Mouse (Mus musculus) inflammation-experienced regulatory T-cells, adult 6 months (primary cell): ENCODE data around the gene Slc4a5. TPM values are rescaled to one million over a fixed set of nuclear protein-coding genes. Genes with fewer than 3 reads are reported as not detected.

Experiments
- ATAC-seq: one replicate; pipeline ENCODE4 v1.8.0; 2017
- polyA plus RNA-seq, 3 experiments: library from polyadenylated mRNA; unstranded; fragments of 100-300 nt; shearing (Covaris generic); gene quantifications; one replicate each; pipeline ENCODE4 v1.2.1; 2017

The Slc4a5 gene
- polyA plus RNA-seq, 3 experiments from 2014 or later = 0.49 to 0.59 TPM; not detected in 1

DNA sequence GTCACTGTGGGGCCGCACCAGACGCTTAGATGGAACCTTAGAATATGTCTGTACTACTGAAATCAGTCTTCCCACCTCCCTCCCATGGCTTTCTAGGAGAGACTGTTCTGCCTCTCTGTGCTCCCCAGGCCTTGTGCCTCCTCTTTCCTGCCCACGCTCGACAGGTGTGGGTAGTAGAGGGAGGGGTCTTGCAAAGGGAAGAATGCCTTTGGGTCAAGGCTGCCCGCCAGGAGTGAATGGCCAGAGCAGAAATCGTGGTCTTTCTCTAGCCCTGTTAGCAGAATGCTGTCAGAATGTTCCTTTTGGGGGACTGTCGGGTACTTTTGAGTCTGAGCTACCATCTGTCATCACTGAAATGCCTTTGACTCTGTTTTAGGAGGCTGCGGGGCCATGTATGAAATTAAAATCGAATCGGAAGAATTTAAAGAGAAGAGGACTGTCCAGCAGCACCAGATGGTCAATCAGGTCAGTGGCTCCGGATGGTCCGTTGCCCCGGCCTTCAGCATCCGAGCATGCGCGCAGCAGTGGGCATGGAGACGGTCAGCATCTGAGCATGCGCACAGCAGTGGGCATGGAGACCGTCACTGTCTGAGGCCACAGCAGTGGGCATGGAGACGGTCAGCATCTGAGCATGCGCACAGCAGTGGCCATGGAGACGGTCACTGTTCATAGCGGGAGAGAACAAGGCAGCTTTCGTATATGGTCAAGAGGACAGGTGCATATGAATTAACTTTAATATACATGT lies 133.2 kb downstream of the Slc4a5 start:
- no peak for ATAC-seq

Other genes with a start within 250 kb of the Slc4a5 start
- 10 to 100 TPM; 23.6 to 36.1 (median 30.4) TPM for gene Dok1, start 186.4 kb upstream of the Slc4a5 start, polyA plus RNA-seq
- gene Loxl3, start 185.7 kb upstream of the Slc4a5 start, polyA plus RNA-seq = not detected
- 100 to 1,000 TPM; 423 to 474 (median 448) TPM for gene Aup1, start 165.3 kb upstream of the Slc4a5 start, polyA plus RNA-seq
- 10 to 100 TPM; 23.5 to 29.2 (median 28.4) TPM for gene Htra2, start 164.6 kb upstream of the Slc4a5 start, polyA plus RNA-seq
- gene Dqx1, start 162.0 kb upstream of the Slc4a5 start, polyA plus RNA-seq = 1 to 10 TPM; 2.1 to 2.7 (median 2.7) TPM
- gene Tlx2, start 149.5 kb upstream of the Slc4a5 start, polyA plus RNA-seq = not detected
- 10 to 100 TPM; 37.0 to 49.3 (median 49.1) TPM for gene Pcgf1, start 142.0 kb upstream of the Slc4a5 start, polyA plus RNA-seq
- gene Lbx2, start 133.5 kb upstream of the Slc4a5 start, polyA plus RNA-seq = not detected
- 1 to 10 TPM in 1 of 3 experiments, under 1 TPM in 1, not detected in 1; 0.79 to 3.2 TPM for gene Ccdc142, start 118.2 kb upstream of the Slc4a5 start, polyA plus RNA-seq
- 1 to 10 TPM in 2 of 3 experiments, under 1 TPM in 1; 0.82 to 1.1 (median 1.1) TPM for gene Gm42688, start 118.2 kb upstream of the Slc4a5 start, polyA plus RNA-seq
- 10 to 100 TPM; 60.0 to 78.3 (median 66.2) TPM for gene Mrpl53, start 110.8 kb upstream of the Slc4a5 start, polyA plus RNA-seq
- 10 to 100 TPM in 2 of 3 experiments, 1 to 10 TPM in 1; 7.7 to 13.3 (median 12.9) TPM for gene Mogs, start 104.3 kb upstream of the Slc4a5 start, polyA plus RNA-seq
- gene Wbp1, start 98.3 kb upstream of the Slc4a5 start, polyA plus RNA-seq = 10 to 100 TPM; 25.1 to 28.9 (median 28.3) TPM
- gene Ino80b, start 94.4 kb upstream of the Slc4a5 start, polyA plus RNA-seq = 1 to 10 TPM in 2 of 3 experiments, not detected in 1; 1.0 to 2.8 TPM
- gene Rtkn, start 84.4 kb upstream of the Slc4a5 start, polyA plus RNA-seq = 1 to 10 TPM in 1 of 3 experiments, not detected in 2; 3.7 TPM
- under 1 TPM in 2 of 3 experiments, not detected in 1; 0.19 to 0.48 TPM for gene Wdr54, start 63.4 kb upstream of the Slc4a5 start, polyA plus RNA-seq
- not detected for gene 1700003E16Rik, start 63.4 kb upstream of the Slc4a5 start, polyA plus RNA-seq
- gene Dctn1, start 53.9 kb upstream of the Slc4a5 start, polyA plus RNA-seq = 10 to 100 TPM; 15.5 to 21.0 (median 16.1) TPM
- 100 to 1,000 TPM; 129 to 140 (median 134) TPM for gene Mthfd2, start 106.1 kb downstream of the Slc4a5 start, polyA plus RNA-seq
- 10 to 100 TPM; 57.7 to 67.7 (median 63.5) TPM for gene Mob1a, start 106.2 kb downstream of the Slc4a5 start, polyA plus RNA-seq
- gene Bola3, start 129.3 kb downstream of the Slc4a5 start, polyA plus RNA-seq = 10 to 100 TPM; 59.4 to 85.5 (median 73.8) TPM
- gene Tet3, start 239.3 kb downstream of the Slc4a5 start, polyA plus RNA-seq = 10 to 100 TPM; 13.2 to 19.4 (median 18.7) TPM